Mouse (Mus musculus): ENCODE results near the gene Herpud2.

DNA sequence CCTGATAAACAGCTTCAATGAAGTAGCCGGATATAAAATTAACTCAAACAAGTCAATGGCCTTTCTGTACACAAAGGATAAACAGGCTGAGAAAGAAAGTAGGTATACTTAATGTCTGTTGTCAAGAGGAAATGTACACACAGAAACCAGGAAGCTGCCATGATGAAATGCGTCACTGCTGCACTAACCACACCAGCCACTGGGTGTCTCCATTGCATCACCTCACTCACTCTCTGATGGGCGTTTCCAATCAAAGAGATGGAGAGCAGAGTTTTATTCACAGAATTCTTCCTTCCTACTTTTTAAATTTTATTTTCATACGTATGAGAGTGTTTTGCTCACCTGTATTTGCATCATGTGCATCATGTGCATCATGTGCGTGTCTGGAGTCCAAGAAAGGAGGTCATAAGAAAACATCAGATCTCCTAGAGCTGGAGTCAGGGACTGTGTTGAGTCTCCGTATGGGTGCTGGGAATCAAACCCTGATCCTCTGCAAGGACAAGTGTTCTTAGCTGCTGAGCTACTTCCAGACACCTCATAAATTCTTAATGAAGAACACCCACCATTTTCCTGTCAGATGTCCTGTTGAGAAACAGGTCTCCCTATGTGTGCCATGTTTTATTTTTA is 16.0 kb upstream of the Herpud2 start:
- TF ChIP-seq CTCF (IDR thresholded peaks at IDR 0.05; ENCODE audit: borderline replicate concordance, insufficient read depth, low read depth, low read length): peak; percentile 95
- no peak for TF ChIP-seq POLR2A (IDR thresholded peaks at IDR 0.05; ENCODE audit: borderline replicate concordance, insufficient read depth, low read length)

Measured in cerebellum, adult 2 months (tissue).